Mouse (Mus musculus): ENCODE measurements around the gene Diaph3.
"Not testable (repeated sequence)": the region's sequence is repeated elsewhere in the genome, so short reads cannot be mapped to it uniquely, and the experiment has no call there.

Diaph3 gene

DNA sequence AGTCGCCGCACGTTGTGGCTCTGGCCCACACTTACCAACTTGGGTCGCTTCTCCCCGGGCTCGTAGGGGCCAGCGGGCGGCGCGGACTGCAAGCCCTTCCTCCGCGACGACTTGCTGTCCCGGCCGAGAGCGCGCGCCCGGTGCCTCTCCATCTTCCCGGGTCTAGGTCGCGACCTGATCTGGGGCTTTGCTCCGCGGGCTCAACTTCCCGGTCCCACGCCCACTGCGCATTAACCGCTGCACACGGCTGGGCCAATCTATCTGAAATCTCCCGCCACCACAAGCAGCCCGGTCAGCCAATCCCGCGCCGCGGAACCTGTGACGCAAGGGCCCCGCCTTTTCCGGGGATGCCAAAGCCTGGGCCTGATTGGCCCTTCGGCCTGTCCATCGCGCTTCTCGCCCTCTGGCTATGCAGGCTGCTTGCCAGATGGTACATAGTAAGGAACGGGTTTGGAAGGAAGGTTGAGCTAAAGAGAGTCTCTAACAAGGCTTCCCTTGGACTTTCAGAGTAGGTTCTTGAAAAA is at the start of gene Diaph3:
Diaph3 (minus strand) TSS at position 273 of the 524 bp plus-strand sequence.
- DNase-seq (ENCODE audit: low spot score): peak; percentile 93

GRCm38 (mm10) chr14:87190685-87191084 is 49.6 kb upstream of the Diaph3 start:
- DNase-seq (ENCODE audit: low spot score): no peak

DNA sequence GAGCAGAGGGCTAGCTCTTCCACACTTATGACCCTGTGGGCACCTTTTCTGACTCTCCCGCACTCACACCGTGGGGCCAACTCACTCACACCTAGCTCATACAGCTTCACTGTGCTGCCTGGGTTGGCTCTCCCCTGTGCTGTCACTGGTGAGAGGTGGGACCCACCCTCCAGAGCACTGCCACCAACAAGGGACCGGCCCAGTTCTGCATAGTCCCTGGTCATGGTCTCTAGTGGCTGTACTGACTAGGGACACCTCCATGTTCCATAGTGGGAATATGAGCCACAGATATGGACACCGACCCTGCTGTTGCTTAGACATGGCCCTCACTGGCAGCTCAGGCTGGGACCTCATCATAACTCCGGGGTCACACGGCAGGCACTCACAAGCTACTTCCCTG is 30.5 kb upstream of the Diaph3 start:
- no peak for DNase-seq (ENCODE audit: low spot score)

DNA sequence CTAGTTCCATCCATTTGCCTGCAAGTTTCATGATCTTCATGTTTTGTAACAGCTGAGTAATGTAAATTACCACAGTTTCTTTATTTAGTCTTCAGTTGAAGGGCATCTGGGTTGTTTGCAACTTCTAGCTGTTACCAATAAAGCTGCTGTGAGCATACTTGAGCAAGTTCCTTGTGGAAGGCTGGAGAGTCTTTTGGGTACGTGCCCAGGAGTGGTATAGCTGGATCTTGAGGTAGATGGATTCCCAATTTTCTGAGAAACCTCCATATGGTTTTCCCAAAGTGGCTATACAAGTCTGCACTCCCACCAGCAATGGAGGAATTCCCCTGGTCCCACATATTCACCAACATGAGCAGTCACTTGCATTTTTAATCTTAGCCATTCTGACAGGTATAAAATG is 28.1 kb upstream of the Diaph3 start:
- DNase-seq (ENCODE audit: low spot score): no peak

GRCm38 (mm10) chr14:87155621-87156238 is 14.7 kb upstream of the Diaph3 start:
- DNase-seq (ENCODE audit: low spot score): no peak

- no peak for DNase-seq (ENCODE audit: low spot score)
Observed at GRCm38 (mm10) chr14:87149684-87150083, 8.6 kb upstream of the Diaph3 start.

DNA sequence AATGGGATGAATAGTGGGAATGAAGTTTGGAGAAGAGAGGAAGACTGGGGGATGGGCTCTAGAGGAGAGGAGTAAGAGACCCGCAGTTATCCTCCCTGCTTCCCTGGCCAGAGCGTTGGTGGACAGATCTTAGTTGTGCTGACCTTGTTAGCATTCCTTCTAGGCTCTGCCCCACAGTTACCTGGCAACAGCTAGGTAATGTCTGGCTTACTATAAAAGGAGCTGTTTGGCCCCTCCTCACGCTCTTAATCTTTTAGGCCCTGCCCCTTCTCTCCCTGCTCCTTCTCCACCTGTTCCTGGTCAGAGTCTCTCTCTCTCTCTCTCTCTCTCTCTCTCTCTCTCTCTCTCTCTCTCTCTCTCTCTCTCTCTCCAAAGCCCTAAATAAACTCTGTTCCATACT is 5.7 kb upstream of the Diaph3 start:
- DNase-seq (ENCODE audit: low spot score): no peak

DNA sequence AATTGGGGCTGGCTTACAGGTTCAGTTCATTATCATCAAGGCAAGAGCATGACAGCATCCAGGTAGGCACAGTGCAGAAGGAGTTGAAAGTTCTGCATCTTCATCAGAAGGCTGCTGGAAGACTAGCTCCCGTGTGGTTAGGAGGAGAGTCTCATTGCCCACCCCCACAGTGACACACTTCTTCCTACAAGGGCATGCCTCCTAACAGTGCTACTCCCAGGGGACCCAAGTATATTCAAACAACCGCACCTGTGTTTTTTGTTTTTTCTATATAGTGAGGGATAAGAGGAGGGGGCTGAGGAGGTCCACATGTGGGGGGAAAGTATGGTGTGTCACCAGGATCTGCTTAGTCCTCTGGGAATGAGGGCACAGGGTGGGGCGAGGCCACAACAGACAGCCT is 4.3 kb upstream of the Diaph3 start:
- no peak for DNase-seq (ENCODE audit: low spot score)

- DNase-seq (ENCODE audit: low spot score): no peak
Observed at GRCm38 (mm10) chr14:87141777-87142176, 742 bp upstream of the Diaph3 start.

DNA sequence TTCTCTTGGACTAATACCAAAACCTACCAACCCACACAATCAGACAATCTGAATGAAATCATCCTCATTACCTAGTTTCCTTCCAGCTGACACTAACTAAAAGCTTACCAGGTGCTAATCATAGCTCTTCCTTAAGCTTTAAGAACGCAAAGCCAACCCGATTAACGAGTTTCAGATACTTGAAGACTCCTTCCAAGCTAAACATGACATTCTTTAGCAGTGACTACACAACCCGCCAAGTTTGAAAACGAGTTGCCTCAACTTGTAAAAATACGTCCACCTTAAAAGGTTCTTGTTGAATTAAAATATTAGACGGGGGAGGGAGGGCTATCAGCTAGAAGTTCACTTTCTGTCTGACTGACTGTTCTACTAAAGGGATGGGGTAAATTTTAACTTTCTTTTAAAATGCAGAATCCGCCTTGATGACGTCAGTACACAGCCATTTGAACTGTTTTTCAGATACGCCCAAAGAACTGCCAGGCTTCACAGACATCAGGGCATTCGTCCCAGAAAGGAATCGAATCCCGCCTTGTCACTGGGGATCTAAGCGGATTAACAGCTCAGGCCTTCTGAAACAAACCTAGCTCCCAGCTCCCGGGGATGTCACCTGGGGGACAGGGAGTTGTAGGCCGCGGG is 590 bp downstream of the Diaph3 start:
- no peak for DNase-seq (ENCODE audit: low spot score)

DNA sequence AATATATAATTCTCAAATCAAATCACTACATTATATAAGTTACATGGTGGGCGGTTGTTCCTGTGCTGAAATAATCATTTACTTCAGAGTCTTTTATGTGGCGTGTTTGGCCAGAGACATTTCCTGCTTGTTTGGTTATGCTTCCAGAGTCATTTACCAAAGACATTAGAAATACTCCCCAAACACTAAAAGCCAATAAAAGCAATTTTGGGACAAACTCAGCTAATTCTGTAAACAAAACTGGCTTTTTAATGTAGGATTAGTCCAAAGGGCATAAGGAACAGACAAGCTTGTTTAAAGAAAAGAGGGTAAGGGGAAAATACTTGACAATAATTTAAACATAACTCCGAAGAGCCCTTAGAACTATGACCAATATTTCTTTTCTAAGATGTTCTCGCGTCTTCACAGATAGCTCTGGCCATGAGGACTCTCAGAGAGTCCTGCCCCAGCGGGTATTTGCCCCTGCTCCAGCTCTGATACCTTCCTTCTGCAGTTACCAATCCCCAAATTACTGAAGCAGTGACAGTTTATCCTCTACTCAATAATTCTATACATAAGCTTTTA is 14.9 kb downstream of the Diaph3 start:
- DNase-seq (ENCODE audit: low spot score): no peak

GRCm38 (mm10) chr14:87125492-87125891 is 15.5 kb downstream of the Diaph3 start:
- no peak for DNase-seq (ENCODE audit: low spot score)

DNA sequence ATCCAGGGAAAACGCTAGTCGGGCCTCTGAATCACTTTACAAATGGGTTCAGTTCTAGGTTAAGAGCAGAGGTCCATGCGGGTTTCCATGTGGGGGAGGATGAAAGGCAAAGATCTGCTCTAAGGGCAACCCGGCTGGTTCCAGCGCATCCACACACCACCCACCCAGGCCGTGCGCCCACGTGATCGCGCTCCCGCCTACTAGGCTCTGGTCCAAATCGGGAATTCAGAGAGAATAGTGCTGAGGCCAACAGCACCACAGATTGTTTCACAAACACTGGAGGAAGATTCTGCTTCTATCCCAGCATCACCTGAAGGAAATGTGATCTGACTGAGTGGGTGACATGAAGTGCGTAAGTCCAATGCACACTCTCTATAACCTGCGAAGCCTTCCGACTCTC is 17.9 kb downstream of the Diaph3 start:
- no peak for DNase-seq (ENCODE audit: low spot score)

DNA sequence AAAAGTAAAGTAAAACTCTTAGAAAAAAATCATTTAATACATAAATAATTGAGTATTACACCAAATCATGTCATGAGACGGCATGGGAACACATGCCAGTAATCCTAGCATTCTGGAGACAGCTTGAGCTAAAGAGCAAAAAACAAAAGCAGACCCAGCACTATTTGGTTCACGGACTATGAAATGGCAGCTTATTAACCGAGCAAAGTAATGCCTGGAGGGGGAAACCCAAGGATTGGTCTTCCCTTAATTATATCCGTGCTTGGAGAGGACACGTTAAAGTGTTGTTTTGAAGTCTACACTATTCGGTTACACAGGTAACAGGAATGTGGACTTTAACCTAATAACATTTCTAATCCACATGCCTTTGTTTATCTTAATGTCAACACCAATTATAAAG is 19.2 kb downstream of the Diaph3 start:
- no peak for DNase-seq (ENCODE audit: low spot score)

- DNase-seq (ENCODE audit: low spot score): no peak
Observed at GRCm38 (mm10) chr14:87110634-87111033, 30.4 kb downstream of the Diaph3 start.

- no peak for DNase-seq (ENCODE audit: low spot score)
Observed at GRCm38 (mm10) chr14:87099380-87100088, 41.5 kb downstream of the Diaph3 start.

DNA sequence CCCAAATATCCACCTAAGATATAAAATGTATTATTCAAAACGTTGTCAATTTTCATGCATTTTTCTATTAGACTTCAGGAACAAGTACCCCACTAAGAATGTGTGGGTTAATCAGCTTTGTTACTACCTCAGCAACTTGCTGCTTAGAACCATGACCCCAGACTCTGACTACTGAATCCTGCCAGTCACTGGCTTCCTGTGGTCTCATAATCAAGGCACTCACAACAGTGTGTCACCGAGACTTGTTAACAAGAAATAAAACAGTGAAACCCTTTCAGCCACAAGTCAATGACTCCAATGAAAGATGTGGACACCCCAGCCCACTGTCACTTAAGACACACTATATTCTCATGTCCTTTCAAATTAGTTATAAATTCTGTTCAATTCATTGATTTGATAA is 42.9 kb downstream of the Diaph3 start:
- DNase-seq (ENCODE audit: low spot score): no peak

GRCm38 (mm10) chr14:87091522-87091921 is 49.5 kb downstream of the Diaph3 start:
- DNase-seq (ENCODE audit: low spot score): no peak

GRCm38 (mm10) chr14:87091108-87091507 is 49.9 kb downstream of the Diaph3 start:
- no peak for DNase-seq (ENCODE audit: low spot score)

DNA sequence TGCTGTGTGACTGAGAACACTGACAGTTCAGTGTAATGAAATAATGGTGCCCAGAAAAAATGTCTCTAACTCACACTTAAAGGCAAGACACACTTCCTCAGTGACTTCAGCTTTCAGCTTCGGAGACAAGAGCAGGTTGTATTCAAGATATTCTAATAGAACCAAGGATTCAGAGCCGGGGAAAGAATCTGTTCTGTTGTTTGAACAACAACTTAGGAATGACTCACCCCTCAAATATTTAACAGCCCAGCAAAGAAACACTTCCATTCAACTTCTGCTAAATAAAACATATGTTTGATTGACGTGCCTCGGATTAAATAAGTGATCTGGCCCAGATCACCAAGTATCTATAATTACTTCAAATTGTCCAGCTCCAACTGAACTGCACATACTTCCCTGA is 52.1 kb downstream of the Diaph3 start:
- DNase-seq (ENCODE audit: low spot score): no peak

GRCm38 (mm10) chr14:87088456-87088855 is 52.6 kb downstream of the Diaph3 start:
- no peak for DNase-seq (ENCODE audit: low spot score)

DNA sequence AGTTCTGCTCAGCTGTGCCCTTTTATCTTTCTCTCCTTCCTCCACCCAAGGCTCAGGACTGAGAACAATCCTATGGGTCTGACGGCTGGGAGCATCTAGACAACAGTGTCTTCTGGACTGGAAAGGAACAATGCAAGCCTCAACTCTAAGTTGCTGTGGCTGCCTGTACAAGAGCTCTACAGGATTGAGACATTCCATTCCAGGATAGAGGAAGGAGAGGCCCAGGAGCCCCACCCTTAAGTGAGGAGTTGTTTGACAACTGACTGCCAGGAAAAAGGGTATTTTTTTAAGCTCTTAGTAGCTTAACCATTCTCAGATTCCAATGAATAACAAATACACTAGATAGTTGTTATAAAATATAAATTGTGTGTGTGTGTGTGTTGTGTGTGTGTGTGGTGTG is 53.0 kb downstream of the Diaph3 start:
- no peak for DNase-seq (ENCODE audit: low spot score)

DNA sequence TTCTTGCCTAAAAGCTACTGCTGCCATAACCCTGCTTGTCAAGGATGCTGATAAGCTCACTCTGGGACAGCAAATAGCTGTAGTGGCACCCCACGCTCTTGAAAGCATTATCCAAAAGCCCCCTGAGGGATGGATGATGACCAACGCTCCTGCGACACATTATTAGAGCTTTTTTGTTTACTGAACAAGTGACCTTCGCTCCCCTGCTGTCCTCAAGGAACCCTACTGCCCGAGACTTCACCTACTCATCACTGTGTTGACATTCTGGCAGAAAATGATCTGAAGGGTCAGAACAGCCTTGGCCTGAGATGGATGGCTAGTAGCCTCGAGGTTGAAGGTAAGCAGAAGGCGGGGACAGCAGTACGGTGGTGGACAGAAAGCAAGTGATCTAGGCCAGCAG is 56.1 kb downstream of the Diaph3 start:
- DNase-seq (ENCODE audit: low spot score): not testable (repeated sequence)
